Mouse (Mus musculus): ENCODE data around the gene Grk4.

Gene Grk4

DNA sequence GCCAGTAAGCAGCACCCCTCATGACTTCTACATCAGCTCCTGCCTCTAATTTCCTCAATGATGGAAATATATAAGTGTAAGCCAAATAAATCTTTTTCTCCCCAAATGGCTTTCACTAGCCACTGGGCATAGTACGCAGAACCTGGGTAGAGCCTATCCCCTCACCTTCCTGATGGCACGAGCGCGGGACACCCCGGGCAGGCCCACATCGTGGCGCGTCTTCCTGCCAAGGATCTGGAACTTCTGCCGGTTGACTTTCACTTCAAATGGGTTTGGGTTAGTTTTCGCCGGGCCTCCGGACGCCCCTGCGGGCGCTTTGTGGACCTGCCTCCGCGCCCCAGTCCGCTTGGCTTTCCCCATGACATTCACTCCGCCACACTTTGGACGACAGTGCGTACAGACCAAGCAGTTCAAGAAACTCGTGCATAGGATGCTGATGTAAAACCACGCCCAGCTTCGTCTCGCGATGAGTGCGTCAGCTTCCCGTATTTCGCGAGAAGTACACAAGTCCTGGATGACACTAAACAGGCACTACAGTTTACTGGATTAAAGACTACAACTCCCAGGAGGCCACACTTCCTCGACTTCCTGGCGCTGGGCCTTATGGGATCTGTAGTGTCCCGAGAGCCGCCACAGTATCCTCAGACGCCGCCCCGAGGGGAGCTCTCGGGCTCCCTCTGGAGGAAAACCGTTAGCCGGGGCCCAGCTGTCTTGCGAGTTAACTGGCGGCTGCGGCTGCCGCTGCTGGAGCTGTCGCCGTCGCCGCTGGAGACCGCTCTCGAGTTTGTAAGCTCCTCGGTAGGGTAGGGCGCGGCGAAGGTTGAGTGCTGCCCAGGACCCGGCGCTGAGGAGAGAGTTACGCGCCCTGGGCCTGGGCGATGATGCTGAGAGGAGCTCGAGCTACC lies at the start of gene Grk4, which contains the start of gene Nop14:
Gene Grk4, plus strand, starts transcription at position 694 of the 905 bp plus-strand sequence.
Gene Nop14, minus strand, starts transcription at position 463 of the 905 bp plus-strand sequence.
- peak; percentile 98 for DNase-seq (ENCODE audit: low read depth)

DNA sequence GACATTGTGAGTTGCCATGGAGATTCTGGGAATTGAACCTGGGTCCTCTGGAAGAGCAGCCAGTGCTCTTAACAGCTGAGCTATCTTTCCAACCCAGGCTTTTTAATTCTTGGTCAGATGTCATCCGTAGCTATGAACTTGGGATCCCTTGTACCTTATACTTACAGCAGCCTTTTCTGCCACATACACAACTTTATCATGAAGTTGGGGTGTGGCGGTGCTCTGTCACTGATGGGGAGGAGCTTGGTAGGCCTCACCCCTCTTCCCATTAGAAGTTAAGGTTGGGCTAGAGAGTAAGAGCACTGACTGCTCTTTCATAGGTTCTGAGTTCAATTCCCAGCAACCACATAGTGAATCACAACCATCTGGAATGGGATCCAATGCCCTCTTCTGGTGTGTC lies 27.2 kb upstream of the Grk4 start:
- DNase-seq (ENCODE audit: low read depth): no peak

DNA sequence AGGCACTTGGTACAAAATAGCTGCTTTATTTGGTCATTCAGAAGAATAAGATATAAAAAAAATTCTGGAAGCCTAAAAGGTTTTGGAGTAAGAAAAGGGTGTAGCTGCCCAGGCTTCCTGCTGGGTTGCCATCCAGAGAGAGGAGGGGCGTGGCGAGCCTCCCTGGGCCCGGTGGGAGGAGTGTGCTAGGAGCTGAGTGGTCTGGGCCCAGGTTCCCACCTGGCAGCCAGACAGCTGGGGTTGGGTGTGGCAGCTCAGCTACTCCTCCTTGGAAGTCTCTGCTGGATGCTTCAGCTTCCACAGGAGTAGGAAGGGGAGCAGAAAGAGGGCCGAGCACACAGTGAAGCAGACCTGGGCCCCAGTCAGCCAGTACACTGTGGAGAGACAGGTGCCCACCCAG lies 26.5 kb upstream of the Grk4 start:
- no peak for DNase-seq (ENCODE audit: low read depth)

DNA sequence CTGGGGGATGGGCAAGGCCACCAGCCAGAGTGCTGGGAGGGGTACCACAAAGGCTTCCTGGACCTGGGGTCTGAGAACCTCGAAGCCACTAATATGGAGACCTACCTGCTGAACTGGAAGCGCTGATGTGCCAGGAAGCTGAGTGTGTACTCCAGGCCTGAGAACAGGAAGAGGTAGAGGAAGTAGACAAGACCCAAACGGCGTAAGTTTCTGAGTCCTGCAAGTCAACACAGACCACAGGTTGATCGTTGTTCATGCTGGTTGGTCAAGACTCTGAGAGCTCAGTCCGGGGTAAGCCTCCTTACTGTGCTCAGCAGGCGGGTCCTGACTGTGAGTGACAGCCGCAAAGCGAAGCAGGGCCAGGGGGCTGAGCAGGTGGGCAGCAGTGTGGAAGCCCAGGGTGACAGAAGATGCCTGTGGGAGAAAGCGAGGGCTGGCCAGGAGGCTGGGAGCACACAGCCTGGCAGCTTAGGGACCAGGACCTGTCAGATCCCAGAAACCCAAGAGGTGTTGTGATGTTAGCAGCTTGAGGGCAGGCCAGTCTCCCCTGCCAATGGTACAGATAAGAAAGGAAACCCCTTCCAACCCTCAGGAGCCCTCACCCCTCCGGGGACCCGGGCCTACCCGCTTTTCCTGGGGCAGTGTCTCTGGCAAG lies 25.3 kb upstream of the Grk4 start:
- DNase-seq (ENCODE audit: low read depth): no peak

DNA sequence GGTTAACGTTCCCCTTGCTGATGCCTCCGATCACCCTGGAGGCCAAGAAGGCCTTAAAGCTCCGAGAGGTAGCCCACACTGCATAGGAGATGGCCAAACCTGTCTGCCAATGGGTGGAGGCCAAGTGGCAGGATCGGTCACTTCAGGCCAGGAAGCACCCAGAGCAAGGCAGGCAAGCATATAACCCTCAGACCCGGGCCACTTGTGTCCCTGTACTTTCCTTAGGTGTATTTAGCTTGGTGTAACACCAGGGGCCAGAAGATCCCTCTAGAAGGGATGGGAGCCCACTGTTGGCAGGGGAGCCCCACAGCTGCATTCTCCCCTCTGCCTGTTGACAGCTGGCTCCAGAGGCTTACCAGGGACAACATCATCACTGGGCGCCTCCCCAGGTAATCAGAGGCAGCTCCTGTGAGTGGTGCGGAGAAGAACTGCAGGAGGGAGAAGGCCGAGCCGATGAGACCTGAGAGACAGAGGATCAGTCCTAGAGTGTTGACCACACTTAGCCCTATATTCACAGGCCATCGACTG lies 24.4 kb upstream of the Grk4 start:
- DNase-seq (ENCODE audit: low read depth): no peak

DNA sequence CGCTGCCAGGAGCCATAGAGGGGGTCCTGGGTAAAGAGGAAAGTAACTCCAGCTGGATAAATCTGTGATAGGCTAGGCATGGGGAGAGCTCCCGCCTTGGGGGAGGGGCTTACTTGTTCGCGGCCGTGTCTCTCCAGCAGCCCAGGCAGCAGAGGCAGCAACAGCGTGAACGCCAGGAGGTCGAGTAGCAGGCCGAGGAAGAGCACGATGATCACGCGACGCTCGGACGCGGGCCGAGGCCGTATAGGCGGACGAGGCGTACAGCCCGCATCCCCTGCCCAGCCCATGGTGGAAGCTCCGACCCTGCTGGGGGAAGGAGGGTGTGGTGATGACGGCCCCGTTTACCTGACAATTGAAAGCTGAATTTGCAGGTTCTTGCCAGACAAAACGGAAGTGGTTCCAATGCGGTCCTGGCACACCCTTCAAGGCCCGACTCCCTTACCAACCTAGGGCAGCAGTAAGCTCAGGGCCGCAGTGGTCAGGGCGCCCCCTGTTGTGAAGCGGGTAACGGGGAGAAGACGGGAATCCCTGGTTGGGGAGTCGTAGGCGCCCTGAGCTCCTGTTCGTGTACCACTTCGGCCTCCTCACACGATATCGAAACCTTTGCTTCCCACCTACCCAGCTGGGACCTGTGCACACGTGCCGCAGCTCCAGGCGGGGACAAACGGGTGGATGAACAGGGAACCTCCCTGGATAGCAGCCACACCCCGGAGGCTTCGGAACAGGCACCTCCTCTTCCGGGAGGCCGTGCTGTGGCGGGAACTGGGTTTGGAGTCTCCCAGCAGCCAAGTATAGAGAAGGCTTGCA lies 23.5 kb upstream of the Grk4 start, which contains the start of gene Mfsd10:
Gene Mfsd10, minus strand, starts transcription at position 732 of the 807 bp plus-strand sequence.
- DNase-seq (ENCODE audit: low read depth): peak; percentile 61

DNA sequence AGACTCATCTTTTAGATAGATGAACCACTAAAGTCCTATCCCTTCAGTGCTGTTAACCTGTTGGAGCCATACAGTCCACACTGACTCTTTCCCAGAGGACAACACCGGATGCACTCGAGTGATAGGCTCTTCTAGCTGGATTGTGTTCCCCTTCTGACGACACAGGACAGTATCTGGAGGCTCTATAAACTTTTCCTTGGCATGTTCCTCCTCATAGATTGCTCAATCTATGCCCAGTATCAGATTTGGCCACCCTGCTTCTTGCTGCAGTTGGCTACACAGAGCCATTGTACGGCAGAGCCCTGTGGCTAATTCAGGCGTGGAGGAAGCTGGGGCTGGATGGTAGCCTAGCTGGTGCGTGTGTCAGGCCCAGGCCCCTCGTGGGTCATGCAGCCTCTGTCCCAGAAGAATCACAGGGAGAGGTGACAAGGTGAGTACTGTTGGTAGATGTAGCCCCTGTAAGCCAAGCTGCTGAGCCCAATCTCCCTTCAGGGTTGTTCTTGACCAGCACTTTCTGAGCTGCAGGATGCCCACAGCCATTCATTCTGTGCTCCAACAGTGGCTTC lies 22.5 kb upstream of the Grk4 start:
- DNase-seq (ENCODE audit: low read depth): no peak

DNA sequence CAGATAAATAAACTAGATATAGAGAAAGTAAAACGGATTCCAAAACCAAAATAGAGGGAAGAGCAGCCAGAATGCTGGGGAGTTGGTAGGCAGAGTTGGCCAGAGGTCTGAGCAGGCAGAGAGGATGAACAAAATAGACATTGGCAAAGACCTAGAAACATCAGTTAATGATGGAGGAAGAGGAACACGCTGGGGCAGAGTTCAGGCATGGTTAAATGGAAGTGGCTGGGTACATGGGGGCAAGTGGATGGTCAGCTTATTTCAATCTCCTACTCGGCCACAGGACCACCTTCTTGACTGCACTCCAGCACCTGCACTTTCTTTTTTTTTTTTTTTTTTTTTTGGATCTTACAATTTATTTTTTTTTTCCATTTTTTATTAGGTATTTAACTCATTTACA lies 18.2 kb upstream of the Grk4 start:
- no peak for DNase-seq (ENCODE audit: low read depth)

DNA sequence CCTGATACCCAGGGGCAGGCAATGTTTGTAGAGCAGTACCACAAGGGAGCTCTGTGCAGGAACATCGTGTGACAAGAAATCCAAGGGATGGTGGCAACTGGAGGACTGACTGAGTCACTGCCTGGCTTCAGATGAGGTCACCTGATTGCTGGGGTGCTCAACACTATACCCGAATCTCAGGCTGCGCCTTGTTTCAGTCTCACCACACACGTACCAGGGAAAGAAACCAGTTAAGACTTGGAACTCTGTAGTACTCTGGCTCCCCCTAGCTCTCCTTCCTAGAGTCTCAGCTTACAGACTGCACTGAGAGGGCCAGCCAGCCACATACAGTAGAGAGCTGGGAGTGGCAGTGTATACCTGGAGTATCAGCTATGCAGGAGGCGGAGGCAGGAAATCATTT lies 17.2 kb upstream of the Grk4 start:
- no peak for DNase-seq (ENCODE audit: low read depth)

DNA sequence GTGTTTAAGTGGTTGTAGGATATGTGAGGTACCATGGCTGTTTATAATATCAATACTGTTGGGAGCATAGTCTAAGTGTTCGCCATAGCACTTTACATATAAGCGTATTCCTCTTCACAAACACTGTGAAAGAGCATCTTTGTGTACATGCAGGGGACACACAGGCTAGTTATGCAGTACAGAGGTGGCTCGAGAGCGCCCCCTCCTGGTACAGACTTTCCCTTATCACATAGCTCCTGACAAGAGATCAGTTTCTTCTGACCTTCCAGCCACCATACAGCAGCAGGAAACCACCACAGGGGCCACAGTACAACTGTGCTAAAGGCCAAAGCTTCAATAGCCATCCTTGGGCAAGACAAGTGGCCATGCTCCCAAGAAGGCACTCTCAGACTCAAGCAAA lies 12.6 kb upstream of the Grk4 start:
- peak; percentile 70 for DNase-seq (ENCODE audit: low read depth)

DNA sequence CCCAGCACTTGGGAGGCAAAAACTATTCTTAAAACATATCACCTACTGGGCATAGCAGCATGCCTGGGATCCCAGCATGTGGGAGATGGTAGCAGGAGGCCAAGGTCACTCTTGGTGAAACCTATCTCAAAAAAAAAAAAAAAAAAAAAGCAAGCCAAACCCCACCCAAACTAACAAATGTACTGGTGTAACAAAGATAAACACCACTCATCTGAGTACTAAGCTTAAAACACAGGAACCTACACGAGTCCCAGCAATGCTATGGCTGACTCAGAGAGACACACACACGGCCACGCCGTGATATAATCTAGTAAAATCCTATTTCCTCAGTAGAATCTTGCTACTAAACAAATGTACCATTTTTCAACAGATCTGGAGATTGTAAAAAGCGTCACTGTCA lies 7.2 kb upstream of the Grk4 start:
- no peak for DNase-seq (ENCODE audit: low read depth)

DNA sequence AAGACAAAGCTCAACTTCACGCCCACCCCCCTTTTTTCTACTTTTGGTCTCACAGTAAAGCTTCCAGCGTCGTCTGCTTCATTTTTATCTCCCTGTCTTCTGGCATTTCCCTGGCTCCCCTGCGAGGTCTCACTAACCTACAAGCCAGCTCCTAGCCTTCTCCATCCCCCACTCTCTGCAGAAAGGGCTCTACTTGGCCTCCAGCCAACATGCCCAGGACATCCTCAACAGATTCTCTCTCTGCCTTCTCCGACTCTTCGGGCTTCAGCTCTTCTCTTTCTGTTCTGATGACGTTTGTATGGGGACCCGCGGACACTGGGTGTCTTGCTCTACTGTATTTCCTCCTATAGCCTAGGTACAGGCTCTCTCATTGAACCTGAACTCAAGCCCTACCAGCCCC lies 5.3 kb upstream of the Grk4 start:
- DNase-seq (ENCODE audit: low read depth): no peak

DNA sequence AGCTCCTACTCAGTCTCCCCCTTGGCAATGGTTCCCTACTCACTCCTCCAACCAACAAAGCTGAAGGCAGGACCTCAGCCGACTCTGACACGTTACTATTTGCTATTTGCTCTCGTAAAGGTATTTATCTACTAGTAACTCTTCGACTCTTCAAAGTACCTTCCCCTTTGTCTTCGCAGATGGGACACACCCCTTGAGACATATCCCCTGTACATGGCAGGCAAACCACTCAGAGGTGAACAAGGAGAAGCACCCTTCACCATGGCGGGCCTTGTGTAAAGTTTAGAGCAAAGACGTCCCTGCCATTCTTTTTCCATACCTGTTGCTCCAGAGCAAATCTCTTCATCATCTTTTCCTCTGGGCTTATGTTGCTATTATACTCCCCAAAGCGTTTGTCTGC lies 2.6 kb upstream of the Grk4 start:
- no peak for DNase-seq (ENCODE audit: low read depth)

DNA sequence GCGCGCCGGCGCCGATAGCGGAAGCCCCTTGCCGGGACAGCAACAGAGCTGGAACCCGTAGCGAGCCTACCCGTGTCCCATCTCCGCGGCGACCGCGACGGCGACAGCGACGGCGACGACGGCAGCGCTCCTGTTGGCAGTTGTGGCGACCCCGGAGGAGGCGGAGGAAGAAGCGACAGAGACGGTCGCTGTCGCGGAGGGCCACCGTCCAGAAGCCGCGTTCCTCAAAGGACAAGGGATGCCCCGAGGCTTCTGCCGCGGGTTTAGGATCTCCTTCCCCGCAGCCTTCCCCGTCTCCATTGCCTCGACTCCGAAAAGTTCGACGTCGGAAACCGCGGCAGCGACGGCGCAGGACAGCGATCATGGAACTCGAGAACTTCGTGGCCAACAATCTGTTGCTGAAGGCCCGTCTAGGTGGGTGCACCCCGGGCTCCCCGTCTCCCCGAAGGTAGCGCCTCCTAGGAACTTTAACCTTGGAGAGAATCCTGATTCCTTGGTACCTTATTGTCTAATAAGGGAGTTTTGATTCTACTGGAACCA lies 482 bp downstream of the Grk4 start:
- DNase-seq (ENCODE audit: low read depth): no peak

DNA sequence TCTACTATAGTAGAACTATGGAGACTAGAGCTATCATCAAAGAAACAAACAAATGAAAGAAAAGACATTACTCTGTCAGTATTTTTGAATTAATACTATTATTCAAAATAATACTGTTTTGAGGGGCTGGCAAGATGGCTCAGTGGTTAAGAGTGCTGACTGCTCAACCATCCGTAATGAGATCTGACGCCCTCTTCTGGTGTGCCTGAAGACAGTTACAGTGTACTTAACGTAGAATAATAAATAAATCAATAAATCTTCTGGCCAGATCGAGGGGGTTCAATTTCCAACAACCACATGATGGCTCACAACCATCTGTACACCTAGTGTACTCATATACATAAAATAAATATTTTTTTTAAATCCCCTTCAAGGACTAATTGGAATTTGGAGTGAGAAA lies 1.7 kb downstream of the Grk4 start:
- DNase-seq (ENCODE audit: low read depth): no peak

DNA sequence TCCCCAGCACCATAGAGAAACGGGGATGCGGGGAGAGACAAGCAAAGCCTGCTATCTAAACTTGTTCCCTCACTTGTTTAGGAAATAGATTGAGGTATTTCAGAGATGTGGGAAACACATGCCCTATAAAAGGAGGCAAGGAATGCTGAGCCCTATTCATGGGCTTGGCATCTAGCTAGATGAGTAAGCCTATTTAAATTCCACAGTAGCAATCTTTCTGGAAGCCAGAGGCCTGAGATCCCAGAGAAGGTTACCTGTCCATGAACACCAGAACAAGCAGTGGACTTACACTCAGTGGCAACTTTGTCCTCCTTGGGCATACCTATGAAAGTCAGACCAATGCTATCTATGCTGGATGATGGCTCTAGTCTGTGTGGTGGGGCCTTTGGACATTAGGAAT lies 3.1 kb downstream of the Grk4 start:
- no peak for DNase-seq (ENCODE audit: low read depth)

DNA sequence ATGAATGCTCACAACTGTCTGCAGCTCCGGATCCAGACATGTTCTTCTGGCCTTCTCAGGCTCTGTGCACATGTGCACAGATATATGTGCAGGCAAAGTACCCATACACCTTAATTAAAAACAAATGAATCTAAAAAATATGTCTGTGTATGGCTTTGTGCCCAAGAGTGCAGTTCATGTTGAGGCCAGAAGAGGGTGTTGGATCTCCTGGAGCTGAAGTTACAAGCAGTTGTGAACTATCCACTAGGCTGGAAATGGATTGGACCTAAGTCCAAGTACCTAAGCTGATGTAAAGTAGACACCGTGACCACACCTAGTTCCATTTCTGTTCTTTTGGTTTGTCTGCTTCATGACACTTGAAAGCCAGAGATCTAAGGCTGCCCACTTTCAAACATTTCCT lies 9.3 kb downstream of the Grk4 start:
- no peak for DNase-seq (ENCODE audit: low read depth)

DNA sequence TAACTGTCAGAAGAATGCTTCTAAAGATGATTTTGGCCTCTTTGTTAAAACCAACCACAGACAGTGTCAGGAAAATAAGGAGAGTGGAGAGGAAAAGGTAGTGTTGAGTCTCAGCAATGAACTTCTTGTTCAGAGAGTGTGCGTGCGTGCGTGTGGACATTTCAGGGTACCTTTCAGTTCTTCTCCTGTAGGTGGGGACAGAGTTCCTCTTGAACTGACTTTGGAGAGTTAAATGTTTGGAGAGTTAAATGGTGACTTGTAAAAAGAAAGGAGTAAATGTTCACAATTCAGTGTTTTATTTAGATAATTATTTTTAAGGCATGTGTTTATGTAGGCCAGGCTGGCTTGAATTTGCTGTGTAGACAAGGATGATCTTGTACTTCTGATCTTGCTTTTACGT lies 10.1 kb downstream of the Grk4 start:
- peak; percentile 26 for DNase-seq (ENCODE audit: low read depth)

DNA sequence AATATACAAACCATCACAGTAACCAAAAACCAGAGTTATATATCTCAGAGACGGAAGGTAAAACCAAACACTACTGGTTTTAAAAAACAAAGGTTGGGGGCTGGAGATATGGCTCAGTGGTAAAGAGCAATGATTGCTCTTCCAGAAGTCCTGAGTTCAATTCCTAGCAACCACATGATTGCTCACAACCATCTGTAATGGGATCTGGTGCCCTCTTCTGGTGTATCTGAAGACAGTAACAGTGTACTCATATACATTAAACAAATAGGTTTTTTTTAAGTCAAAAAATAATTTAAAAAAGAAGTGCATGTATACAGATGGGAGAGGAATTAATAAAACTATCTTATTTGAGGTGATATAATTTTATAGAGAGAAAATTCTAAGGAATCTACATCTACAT lies 29.7 kb downstream of the Grk4 start:
- no peak for DNase-seq (ENCODE audit: low read depth)

DNA sequence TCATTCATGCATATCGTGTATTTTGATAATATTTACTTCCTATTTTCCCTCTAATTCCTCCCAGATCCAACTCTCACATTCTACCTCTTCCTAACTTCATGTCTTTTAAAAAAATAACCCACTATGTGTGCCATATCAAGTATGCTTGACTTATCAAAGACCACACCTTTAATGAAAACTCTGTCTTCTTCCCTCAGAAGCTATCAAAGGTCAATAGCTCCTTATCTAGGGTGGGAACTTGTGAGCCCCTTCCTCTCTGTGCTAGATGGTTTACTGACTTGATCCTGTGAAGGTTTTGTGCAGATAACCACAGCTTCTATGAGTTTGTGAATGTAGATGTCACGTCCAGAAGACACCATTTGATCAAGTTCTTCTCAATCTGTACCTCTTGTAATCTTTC lies 32.6 kb downstream of the Grk4 start:
- DNase-seq (ENCODE audit: low read depth): no peak

DNA sequence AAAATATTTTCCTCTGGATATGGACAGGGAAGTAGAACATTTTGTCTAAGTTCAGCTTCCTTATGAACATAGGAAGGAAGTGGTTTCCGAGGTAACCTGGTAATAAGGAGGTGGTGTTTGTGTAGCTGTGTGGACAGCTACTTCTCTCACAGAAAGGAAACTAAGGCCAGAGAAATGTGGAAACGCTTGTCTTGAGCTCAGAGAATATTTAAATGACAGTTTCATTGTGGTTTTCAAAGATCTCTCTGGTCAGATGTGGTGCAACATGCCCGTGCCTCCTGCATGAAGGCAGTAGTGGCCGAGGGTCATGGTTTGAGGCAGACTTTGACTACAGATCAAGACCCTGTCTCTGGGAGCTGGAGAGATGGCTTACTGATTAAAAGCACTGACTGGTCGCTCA lies 35.3 kb downstream of the Grk4 start:
- DNase-seq (ENCODE audit: low read depth): peak; percentile 13

DNA sequence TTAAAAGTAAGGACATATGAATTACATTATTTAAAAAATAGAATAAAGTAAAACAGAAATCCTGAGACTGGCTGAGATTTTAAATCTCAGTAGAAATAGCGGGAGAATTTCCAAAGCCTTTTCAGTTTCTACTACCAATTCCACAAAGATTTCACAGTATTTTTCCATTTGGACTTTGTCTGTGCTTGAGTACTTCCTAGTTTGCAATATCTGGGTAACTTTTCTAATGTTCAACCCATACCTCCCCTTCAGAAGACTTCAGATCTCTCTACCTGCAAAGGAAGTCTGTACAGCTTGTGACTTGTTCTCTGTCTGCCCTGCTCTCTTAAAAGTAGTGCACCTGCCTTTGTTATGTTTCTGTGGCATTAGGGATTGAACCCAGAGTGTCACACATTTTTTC lies 48.3 kb downstream of the Grk4 start:
- DNase-seq (ENCODE audit: low read depth): no peak

Data from c-Kit-positive CD71-negative TER-119-negative erythroid progenitor cells, embryonic 14.5 days (primary cell).